Mouse (Mus musculus) bone marrow macrophage, adult 2 months (primary cell): ENCODE measurements at regions not wholly inside any gene's neighbourhood (a gene's known extent, or its start where the extent isn't known, plus 50 kb on each side); places are given as distances from the start of the nearest gene placed in this dataset.

Experiments
- CTCF ChIP-seq: IDR thresholded peaks from 2 replicates; pipeline ENCODE4 v1.5.1; 2012; ENCODE audit warnings: low read depth, mild to moderate bottlenecking, low read length, moderate library complexity
- POLR2A ChIP-seq: IDR thresholded peaks from 2 replicates; pipeline ENCODE4 v1.6.1; 2012; ENCODE audit warnings: mild to moderate bottlenecking, low read depth, low read length, borderline replicate concordance

DNA sequence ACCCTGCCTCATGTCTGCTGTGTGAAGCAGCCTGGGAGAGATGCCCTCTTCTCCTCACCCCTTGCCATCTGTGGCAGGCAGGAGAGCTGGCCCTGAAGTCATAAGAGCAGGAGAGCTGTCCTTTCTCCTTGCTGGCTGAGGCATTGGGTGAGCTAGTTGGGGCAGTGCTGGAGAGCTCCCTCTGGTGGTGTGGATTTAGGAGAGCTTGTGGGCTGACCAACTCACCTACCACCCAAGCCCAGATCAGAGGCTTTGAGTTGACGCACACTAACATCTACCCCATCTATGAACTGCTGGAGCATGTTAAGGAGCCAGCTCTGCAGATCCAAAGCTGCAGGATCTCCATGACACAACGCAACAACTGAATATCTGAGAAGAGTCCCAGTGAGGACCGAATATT is 331.7 kb downstream of the Lnpk start:
- TF ChIP-seq POLR2A: no peak
- TF ChIP-seq CTCF: no peak
